Mouse (Mus musculus) testis, postnatal 14 days (tissue): ENCODE measurements at regions not wholly inside any gene's neighbourhood (a gene's known extent, or its start where the extent isn't known, plus 50 kb on each side); places are given as distances from the start of the nearest gene placed in this dataset.

Experiments used
- DNase-seq: peaks from one replicate; pipeline ENCODE4 v3.0.0; 2021; ENCODE audit warnings: low spot score

DNA sequence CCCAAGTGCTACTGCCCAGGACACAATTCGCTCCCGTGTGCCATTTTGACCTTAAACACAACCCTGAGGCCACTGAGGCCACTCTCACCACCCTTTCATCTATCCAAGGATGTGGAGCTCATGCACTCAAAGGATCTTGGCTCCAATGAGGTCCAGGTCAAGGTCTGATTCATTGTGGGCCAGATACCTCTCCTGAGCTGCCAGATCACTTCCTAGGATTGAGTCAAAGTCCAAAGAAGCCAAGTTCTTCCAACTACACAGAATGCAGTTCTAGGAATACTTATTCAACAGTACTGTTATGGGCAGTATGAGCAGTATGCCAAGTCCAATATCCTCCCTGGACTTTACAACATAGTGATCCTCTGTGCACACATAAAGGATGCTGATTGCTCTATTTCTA lies 304.9 kb downstream of the Inhba start:
- DNase-seq = no peak

DNA sequence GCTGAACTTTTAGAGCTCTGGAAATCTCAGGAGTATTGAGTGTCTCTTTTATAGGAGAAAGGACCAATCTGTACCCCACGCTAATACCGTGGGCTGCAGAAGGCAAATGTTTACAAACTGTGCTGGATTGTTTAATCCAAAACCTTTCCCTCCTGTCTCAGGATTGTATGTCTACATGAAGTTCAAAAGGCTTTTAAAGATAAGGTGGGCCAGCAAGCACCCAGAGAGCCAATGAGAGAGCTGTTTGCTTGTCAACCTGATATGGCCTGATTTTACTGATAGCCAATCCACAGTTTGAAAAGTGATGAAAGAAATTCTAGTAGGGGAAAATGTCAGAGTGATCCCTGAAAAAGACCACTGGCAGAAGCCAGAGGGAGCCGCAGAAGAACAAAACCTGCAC lies 305.8 kb downstream of the Inhba start:
- no peak for DNase-seq

DNA sequence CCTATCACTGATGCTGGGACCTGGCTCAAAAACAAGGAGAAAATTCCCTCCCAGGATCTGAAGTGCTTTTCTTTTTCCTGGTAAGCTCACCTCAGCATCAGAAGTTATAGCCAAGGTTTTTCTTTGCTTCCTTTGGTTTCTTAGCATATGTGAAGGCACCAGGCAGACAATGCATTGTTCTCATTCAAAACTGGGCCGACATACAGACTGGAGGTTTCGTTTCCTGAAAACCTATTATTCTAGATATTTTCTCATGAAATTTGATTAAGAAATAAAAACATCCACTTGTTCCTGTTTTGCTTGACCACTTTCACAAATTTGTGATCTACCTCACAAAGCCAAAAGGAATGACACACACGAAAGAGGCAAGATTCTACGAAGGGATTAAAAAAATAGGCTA lies 308.7 kb downstream of the Inhba start:
- DNase-seq = no peak

DNA sequence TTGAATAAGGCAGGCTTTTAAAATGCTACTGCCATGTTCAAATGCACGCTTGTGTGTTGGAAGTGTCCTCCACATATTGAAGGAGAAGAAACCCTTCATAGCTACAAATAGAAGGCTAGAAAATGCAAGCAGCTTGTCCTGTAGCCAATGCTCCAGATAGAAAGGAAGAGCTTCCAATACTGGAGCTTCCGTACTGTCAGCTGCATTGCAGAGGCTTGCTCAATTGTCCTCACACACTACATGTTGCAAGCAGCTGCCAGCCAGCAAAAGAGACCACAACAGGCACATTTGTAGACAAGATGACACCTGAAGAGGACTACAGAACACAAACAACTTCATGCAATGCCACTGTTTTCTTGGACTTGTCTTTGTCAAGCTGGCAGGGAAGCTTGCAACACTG lies 314.0 kb downstream of the Inhba start:
- DNase-seq = no peak

DNA sequence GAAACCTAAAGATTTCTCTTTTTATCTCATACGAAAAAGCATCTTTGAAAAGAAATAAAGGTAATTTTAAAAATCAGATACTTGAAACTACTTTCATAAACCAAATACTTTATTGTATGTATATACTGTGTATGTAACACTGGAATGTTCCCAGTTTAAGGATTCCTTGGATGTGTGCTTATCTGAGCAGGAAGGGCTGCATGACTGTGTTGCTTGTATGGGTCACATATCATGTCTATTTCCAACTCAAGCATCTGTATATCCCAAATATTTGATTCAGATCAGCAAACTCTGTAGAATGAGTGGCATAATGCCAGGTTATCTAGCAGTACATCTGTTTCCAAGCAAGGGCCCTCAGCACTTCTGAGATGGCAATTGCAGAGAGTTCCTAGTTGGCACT lies 330.1 kb downstream of the Inhba start:
- DNase-seq = no peak

DNA sequence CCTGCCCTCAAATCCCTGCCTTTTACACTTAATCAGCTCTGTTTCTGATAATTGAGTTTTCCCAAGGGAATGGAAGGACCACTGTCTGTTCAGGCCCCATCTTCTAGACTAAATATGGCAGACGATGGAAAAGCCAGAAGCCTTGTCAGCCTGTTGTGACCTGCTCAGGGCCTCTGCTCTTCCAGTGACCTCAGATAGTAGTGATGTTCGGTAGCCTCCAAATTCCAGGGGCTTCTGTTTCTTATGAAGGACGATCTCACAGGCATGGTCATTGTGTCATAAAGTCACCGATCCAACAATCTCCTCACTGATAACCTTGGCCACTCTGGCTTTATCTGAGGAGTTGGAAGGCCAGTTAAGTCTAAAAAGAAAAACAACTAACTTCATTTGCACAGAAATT lies 330.5 kb downstream of the Inhba start:
- no peak for DNase-seq

DNA sequence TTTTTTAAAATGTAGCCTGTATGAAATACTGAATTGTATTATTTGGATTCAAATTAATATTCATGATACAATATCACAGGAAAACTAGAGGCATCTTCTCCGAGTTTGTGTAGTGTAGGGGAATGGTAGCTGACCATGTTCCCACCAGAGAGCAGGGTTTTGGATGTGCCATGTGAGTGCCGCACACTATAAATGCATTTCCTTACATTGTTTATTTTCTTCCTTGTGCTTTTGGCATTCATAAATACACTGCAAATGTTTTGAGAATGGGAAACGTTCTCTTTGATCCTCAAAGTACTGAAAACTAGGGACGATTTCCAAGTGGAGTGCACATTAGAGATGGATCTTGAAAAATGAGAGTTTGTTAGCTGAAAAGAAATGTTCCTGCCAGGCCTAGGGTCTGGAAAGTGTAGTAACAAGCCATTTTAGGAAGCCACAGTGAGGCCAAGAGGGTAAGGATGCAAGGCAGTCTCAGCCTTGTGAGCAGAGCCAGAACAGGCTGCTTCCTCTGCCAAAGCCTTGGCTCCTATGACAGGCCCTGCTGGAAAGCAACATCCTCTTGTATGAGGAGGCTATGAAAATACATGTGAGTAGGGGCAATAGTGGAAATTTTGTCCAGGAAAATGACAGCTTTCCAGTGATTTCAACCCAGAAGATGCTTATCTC lies 331.8 kb downstream of the Inhba start:
- peak; percentile 17 for DNase-seq

DNA sequence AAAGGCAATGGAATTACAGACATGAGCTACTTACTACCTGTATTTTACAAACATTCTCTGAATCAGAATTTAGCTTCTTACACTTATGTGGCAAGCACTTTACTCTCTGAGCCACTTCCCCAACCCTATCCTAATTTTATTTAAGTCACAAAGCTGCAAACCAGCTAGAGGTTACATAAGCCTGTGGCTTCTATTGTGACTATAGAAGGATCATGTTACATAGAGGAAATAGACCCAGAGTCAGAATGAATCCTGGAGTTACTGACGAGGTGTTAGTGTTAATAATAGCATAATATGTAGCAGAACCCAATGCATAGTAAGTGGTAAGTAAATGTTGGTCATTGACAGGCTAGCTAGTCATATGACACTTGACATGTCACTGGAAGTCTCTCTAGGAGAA lies 337.7 kb downstream of the Inhba start:
- no peak for DNase-seq

DNA sequence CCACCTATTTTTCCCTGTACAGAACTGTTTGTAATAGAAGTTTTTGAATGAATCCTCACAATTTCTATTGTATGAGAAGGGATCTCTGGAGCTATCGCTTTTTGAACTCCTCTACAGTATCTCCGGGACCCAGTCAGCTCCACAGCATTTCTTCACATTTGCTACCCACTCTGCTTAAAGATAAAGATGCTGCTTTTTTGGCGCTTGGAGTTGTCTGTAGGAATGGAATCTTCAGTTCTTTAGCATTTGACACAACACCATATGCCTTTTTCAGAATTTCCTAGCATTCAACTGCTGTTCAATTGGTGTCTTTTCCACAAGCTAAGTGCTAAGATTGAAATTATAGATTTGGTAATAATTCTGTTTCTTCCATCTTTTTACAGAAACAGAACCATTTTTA lies 338.4 kb downstream of the Inhba start:
- DNase-seq = no peak

DNA sequence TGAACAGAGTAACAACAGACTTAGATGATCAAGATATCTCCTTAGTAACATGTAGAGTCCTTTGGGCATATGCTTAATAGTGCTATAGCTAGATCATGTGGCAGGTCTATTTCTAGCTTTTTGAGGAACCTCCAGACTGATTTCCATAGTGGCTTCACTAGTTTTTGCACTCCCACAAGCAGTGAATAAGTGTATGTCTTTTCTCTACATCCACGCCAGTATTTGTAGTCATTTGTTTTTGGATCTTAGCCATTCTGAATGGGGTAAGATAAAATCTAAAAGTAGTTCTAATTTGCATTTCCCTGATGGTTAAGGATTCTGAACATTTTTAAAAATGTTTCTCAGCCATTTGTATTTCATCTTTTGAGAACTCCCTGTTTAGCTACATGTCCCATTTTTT lies 343.7 kb downstream of the Inhba start:
- DNase-seq = no peak

DNA sequence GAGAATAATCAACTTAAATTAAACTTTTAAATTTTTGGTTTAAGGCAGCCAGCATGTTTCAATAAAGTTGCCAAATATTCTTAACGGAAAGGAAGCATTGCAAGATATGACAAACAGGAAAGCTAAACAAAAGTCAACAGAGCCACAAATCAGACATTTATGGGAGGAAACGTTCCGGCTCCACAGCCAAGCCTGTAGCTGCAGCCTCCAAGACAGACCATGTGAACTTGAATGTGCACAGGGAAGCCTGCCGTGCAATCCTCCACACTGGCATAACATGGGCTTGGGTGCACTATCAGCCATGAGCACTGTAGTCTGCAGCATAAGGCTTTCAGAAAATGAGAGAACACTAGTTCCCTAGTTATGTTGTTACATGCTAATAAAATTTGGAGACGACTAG lies 367.8 kb downstream of the Inhba start:
- no peak for DNase-seq

DNA sequence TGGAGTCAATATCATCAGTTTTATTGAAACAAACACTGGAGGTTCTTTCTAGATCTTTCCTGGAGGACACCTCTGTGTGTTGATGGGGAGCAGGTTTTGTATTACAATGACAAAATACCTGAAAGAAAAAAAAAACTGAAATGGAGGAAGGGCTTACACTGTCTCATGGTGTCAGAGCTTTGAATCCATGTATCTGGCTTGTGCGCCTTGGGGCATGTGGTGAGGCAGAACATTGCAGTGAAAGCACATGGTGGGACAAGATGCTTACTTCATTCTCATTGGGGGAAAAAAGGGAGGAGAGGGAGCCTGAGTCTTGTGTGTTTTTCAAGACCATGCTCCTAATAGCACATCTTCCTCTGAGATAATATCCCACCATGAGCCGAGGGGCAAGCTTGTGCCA lies 368.3 kb downstream of the Inhba start:
- no peak for DNase-seq

DNA sequence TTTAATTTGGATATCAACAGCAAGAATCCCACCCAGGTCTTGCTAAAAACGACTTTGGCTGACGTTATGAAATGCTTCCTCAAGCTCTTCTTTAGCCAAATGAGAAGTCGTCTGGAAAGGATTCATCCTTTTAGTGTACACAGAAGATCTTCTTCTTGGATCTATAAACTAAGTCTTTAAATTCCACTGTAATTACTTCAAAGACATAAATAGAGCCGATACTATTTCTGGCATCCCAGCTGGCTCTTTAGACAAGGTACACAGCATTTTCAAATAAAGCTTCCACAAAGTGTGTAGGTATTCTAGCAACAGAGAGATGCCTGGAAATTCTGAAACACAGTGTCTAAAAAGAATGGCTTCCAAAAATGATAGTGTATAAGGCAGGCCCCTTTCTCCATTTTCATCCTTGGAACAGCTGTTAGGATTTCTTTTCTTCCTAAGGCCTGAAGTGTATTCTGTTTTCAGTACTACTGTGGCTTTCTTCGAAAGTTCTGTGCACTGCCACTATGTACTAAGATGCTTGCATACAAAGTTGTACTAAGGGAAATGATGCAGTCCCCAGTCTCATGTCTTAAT lies 371.4 kb downstream of the Inhba start:
- no peak for DNase-seq

DNA sequence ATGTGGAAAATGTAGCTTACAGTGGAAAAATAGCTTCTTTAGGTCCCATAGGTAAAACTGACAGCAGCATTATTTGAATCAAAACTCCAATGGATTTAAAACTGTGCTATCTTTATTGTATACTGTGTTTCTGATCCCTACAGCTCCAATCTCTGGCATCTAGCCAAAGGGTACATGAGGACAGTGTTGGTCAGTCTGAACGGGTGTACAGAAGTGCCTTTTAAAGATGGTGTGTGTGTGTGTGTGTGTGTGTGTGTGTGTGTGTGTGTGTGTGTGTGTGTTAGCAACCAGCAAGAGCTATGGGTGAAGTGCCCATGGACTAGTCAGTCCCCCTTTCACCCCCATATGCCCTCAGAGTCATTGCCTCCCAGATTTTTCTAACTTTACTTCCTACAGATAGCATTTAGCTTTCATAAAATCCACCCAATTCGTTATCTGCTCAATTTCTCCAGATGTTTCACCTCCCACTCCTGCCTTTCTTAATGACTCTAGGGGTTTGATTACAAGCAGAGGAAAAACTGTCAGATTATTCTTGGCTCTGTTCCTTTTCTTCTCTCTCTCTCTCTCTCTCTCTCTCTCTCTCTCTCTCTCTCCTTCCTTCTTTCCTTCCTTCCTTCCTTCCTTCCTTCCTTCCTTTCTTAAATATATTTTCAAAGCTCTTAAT lies 404.8 kb downstream of the Inhba start:
- DNase-seq = no peak

DNA sequence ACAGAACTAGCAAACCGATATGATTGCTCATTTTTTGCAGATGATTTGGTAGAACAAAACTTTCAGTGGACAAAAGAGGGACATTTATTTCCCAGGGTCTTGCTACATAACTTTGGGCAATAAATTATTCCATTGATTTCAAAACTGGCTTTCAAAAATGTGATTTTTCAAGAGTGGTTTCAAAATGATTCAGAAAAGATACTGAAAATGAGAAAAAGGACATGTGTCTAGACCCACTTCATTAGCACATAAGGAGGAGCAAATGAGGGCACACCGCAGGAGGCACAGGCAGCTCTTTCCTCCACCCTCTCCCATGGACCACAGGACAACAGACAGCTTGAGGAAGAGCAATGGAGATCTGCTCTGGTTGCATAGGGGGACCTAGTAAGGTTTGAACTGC lies 412.5 kb downstream of the Inhba start:
- DNase-seq = no peak

DNA sequence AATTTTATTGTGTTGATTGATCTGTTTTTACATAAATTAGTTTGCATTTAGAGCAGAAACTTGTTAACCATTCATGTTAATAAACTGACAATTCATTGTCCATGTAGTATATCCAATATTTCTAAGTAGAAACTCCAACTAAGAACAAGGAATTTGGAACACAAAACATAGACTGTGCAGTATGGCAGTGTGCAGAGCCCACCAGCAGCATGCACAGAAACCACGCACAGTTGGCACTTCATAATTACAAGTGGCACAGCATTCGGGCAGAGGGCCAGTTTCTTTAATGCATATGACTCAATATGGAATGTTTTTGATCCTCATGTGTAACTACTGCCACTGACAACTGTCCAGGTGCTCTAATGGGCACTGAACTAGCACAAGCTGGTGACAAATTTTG lies 423.8 kb downstream of the Inhba start:
- DNase-seq = no peak

DNA sequence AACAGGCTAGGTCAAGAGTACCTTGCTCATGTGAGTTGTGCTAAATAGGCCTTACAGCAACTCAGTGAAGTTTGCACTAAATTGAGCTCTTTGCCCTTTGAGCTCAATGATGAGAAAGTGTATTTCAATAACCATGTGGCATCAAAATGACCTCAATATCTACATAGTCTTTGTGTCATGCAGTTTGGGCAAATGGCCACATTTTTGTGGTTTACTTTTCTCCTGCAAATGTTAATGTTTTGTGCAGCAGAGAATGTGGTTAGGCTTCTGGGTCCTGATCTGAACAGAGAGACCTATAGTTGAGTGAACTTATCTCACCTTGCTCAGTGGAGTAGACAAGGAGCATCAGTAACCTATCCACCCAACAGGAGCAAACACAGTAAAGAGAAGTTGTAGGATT lies 441.6 kb downstream of the Inhba start:
- no peak for DNase-seq

DNA sequence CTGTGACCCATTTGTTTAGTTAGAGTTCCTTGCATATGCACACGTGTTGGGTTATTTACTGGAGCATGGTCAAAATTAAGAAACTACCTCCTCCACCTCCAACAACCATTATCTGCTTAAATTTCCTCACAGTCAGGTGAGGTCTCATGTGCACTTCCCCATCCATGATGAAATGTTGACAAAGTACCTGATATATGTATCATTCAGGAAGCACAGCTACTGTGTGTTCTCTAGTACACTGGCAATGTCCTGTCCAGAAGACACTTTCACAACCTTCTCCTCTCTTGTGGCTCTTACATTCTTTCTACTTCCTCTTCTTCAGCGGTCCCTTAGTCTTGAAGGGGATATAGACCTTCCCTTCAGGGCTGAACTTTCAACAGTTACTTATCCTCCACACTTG lies 448.1 kb downstream of the Inhba start:
- no peak for DNase-seq

DNA sequence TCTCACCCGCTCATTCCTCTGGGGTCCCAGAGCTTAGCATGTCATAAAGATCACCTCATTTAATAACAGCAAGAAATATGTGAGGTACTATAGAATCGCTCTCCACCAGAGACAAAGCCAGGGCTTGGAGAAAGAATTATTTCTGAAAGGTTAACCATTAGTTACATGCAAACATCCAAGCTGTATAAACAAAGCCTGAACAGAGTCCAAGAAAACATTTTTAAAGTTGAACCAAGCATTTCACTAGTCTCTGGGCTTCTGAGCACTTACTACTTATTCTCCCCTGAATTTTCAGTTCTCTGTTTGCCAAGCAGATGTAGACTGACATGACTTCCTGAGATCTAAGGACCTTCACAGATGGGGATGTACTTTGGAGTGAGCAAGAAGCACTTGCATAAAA lies 450.0 kb downstream of the Inhba start:
- DNase-seq = no peak

DNA sequence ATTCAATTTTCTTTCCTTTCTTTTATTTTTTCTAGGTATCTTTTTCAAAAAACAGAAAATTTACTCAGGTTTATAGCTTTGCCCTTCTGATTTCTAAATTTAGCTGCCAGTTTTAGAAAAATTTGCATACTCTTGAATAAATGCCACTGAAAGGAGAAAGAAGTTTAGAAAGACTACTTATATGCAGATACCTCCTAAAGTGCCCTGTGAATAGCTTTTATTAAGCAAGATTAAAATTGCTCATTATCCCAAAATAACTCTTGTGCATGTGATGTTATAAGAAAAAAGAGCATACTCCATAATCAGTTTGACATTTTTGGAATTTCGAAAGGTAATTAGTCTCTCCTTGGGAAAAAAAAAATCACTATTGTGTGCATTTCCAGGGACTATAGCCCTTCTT lies 453.2 kb downstream of the Inhba start:
- DNase-seq = no peak

DNA sequence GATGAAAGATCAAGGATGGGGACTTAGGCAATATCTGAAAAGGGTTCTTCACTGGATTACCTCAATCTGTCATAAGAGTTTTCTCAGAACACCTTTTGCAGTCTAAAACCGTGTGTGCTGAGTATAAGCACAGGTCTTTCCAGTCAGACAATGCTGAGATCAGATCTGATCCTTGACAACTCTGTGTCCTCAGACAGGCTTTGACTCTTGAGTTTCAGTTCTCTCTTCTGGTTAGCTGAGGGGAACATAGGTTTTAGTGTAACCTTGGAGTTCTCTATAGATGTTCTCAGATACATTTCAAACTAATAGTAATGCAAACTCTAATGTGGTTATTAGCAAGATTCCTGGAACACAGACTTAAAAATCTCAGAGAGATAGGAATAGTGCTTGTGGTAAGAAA lies 453.7 kb downstream of the Inhba start:
- DNase-seq = no peak

DNA sequence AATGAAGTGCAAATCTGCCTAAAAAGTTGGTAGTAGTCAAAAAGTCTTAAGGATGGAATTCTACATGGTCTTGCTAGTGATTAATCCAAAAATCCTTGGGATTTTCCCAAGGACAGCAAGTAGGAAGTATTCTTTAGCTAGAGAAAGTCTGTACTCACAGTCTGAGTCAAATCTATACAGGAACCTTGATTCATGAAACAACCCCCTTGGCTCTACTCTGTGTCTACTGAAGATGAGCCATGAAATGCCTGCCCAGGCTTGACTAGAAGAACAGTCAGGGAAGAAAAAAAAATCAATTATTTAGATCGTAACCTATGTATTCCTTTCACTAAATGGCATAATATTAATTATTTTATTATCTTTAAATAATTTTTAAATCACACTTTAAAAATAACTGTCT lies 454.2 kb downstream of the Inhba start:
- DNase-seq = no peak

DNA sequence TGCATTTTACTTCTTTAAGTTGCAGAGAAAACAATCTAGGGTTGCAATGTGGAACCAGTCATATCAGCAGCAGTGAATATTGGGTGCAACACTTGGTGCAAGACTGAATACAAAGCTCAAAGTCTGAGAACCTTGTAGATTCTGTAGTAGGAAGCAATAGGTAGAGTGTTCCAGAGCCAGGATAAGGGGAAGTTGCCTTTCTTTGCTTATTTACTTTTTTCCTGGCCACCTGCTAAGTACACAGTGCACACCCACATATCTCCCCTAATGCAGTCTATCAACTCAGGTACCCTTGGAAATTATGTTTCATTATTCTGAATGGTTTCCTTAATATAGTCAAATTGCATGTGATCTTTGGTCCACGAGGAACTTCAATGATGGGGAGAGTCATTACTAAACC lies 464.9 kb downstream of the Inhba start:
- DNase-seq = no peak

DNA sequence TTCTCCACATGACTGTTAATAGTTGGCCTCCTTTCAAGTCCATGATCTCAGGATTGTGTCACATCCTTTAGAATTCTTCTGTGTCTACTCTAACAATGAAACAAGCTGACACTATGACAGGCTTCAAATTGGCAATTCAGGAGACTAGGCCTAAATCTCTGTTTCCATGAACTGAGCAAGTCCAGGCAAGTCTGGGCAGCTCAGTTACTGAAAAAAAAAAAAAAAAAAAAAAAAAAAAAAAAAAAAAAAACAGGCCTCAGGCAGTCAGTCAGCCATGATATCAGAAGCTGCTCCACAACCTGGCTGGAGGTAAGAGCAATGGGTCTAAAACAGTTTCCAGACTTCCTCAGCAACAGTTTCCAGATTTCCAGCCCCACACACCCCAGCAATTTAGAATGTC lies 475.6 kb downstream of the Inhba start:
- no peak for DNase-seq
